Mouse (Mus musculus): Measurements from ENCODE around the gene Dgkk. TPM values are rescaled to one million over a fixed set of nuclear protein-coding genes. Genes with fewer than 3 reads are reported as not detected.

Gene Dgkk
- polyA plus RNA-seq (2021; fragmentation: Nextera tagmentation), result 0.08 and 0.13 TPM in 2 replicates
- long read RNA-seq, experiment 1, result 0 reads
- long read RNA-seq, experiment 2, partial matches to known transcripts, result 0 of 3 reads
- long read RNA-seq, experiment 2, other reads (novel, unspliced or antisense), result 3 of 3 reads

DNA sequence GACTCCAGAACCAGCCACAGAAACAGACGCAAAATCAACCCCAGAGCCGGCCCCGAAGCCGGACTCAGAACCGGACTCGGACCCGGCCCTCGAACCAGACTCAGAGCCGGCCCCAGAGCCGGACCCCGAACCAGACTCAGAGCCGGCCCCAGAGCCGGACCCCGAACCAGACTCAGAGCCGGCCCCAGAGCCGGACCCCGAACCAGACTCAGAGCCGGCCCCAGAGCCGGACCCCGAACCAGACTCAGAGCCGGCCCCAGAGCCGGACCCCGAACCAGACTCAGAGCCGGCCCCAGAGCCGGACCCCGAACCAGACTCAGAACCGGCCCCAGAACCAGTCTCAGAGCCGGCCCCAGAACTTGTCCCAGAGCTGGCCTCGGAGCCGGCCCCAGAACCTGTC, at the start of gene Dgkk:
Dgkk (plus strand) TSS at position 301 of the 400 bp plus-strand sequence.

